Mouse (Mus musculus): ENCODE results near the gene Slc25a48. TPM values are rescaled to one million over a fixed set of nuclear protein-coding genes. Genes with fewer than 3 reads are reported as not detected.

The Slc25a48 gene
- polyA plus RNA-seq, 1 experiment, result not detected

DNA sequence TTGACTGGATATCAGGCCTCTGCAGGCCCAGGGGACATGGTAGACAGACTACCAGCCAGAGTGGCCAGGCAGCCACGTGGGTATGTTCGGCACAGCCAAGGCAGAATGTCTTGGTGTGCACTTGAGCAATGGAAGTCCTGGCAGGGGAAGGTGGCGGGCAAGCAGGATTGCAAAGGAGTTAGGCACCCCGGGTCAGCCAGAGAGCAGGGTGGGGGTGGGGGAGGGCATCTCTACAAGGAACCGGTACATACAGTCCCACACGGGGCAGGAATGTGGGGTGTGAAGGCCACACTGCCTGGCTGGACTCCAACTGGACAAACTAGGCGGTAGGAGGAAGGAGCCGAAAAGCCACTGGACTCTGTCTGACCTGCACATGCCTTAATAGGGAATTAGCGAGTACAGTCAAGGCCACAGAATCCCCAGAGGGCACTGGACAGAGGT is 3.8 kb upstream of the Slc25a48 start:
- no peak for TF ChIP-seq GATA1 (IDR thresholded peaks at IDR 0.05; ENCODE audit: low read length)

DNA sequence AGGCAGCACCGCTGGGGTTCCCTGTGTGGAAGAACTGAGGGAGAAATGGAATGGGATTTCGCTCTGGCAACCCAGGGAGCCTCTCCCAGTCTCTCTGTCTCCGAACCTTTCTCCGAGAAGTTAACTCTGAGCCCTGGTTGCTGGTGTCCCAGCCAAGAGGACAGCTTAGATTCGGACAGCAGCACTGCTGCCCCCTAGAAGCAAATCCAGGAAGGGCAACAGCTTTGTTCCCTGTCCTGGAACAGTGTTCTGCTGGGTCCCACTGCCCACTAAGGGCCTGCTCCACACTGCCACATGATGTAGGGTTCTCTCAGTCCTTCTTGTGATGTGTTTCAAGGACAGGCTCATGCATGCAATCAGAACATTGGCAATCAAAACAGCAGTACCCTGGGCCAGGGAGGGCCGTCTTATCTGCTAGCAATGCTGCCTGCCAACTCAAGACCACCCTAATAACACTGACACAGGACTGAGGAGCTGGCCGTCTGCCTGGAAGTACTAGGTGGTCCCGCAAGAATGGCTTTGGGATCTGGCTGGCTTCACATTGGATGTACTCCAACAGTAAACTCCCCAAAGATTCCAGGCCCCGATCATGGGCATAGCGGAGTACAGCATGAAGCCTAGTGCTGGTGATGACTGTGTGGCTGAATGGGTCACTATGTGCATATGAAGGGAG is 2.4 kb upstream of the Slc25a48 start:
- TF ChIP-seq GATA1 (IDR thresholded peaks at IDR 0.05; ENCODE audit: low read length), result no peak

DNA sequence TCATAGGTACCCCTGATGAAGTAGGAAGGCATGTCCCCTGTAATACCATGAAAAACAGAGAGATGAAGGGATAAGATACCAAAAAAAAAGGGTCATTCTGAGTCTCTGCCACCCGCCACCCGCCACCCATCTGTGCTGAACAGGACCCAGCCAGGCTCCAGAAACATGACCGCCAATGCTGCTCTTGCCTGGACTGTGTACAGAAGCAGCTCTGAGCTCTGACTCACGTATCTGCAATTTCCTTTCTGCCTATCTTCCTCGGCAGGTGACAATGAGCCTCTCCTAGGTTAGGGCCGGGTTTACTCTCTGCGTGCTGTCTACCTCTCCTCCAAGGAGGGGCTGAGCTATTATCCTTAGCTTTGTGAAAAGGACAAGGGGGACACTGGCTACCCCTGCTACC is 5.3 kb downstream of the Slc25a48 start:
- TF ChIP-seq GATA1 (IDR thresholded peaks at IDR 0.05; ENCODE audit: low read length), result no peak

DNA sequence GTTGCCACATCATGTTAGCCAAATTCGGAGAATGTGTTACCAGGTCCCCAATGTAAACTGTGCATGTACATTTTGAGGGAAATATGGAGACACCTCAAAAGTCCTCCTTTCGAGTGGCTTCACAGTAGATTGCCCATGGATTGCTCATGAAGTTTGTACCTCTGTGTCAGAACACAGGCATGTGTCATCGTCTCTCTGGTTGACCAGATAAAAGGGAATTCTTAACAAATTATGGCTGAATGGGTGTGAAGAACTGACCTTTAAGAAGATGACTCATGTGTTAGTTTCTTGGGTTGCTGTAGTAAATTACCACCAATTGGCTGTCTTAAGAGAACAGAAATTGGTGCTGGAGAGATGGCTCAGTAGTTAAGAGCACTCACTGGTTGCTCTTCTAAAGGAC is 6.0 kb downstream of the Slc25a48 start:
- no peak for TF ChIP-seq GATA1 (IDR thresholded peaks at IDR 0.05; ENCODE audit: low read length)

DNA sequence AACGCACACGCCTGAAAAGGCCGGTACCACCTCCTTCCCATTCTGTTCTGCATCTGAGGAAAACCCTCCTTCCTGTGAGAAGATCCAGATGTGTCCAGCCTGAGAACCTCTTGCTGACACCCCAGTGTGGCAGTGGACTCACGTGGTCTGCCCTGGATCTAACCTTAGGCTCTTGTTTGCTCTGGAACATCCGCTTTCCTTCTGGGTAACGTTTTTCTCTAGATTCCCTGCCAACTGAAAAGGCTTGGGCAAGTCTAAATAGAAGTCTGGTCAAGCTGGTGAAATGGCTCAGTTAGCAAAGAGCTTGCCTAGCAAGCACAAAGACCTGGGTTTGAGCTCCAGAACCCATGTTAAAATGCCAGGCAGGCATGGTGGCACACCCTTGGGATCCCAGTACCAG is 6.8 kb downstream of the Slc25a48 start:
- TF ChIP-seq GATA1 (IDR thresholded peaks at IDR 0.05; ENCODE audit: low read length), result no peak

DNA sequence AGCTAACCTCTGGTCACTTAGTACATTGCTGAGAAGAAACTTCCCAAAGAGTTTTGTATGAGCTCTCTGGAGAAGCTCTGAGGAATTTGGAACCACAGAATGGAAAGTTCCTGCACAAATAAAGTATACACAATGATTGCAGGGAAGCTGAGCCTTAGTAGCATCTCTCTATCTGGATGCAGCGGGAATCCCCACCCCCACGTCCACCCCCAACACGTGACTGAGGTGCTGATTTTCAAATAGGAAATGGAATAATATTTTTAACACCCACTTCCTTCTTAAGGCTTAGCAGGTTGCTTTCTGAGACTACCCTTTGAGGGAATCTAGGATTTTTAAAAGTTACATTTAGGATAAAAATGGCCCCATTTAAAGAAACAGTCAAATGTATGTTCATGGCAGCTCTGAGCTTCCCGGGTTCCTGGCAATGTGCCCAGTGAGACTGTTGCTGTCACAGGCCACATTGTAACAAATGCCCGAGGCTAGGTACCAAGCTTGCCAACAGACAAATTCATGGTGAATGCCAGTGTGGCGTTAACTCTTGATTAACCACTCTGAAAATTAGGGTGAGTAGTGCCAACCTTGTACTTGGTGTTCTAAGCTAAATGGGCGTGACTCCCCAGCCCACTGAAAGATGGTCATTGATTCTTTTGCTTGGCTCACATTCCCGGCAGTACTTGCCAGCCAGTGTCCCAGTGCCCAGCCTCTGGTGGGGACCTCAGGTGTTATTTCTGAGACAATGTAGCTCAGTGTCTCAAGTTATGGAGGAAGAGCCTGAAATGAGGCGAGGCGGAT is 11.3 kb downstream of the Slc25a48 start:
- no peak for TF ChIP-seq GATA1 (IDR thresholded peaks at IDR 0.05; ENCODE audit: low read length)

DNA sequence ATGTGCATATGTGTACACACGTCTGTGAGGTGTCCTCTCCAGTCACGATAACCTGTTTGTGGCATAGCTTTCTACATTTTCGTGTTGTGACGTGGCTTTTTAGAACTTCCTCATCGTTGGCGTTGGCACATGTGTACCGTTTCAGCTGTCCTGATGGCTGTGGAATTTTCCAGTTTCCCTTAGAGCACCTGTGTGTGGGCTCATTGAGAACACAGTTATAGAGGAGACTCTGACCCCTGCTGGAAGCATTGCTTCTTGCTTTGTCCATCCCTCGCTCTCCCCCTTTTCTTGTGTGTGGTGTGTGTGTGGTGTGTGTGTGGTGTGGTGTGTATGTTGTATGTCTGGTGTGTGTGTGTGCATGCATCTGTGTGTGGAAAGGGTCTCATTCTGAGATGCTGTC is 11.9 kb downstream of the Slc25a48 start:
- TF ChIP-seq GATA1 (IDR thresholded peaks at IDR 0.05; ENCODE audit: low read length), result no peak

DNA sequence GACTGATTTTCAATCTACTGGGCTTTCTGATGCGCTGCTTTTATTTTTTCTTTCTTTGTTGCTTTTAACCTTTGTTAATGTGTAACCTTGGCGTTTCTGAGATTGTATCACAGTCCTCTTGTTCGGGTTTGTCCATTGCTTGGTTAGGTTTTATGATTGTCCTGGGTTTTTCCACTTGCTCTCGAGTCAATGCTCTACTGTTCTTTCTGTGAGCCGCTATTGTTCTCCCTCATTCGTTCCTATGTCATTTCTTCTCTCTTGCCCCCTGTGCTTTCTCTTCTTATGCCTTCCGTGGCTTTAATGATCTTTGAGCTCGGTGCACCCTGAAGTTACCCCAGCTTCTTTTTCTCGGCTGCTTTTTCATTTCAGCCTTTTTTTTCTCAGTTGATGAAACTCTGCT is 19.8 kb downstream of the Slc25a48 start:
- TF ChIP-seq GATA1 (IDR thresholded peaks at IDR 0.05; ENCODE audit: low read length), result no peak

DNA sequence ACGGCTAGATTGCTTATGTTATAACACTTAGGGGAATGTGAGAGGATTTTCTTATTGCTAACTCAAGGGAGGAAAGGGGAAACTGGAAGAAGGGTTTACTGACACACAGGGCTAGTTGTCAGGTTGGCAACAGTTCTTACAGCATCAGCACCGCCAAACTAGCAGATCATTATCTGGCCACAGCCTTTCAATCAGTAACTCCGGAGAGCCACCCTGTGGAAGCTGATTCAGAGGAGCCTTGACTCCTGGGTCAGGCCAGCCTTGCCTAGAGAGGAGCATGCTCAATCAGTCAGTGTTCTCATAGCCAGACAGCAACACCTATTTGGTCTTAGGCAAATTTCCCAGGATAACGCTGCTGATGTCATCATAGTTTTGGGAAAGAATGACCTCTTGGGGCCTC is 23.3 kb downstream of the Slc25a48 start:
- TF ChIP-seq GATA1 (IDR thresholded peaks at IDR 0.05; ENCODE audit: low read length), result no peak

DNA sequence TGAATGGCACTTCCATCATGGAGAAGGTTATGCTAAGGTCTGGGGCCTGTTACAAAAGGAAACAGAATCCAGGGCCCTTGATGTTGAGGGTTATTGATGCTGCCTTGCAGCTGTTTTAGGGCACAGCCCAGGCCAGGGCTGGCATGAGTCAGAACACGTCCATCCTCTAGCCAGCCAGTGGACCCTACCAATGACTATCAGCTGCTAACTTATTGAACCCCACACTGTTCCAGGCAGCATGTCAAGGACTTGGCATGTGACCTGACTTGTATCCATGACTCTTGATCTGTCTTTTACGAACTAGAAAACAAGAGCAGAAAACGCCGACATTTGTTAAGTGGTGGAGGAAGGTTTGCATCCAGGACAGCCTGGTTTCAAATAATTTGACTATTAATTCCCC is 24.6 kb downstream of the Slc25a48 start:
- no peak for TF ChIP-seq GATA1 (IDR thresholded peaks at IDR 0.05; ENCODE audit: low read length)

DNA sequence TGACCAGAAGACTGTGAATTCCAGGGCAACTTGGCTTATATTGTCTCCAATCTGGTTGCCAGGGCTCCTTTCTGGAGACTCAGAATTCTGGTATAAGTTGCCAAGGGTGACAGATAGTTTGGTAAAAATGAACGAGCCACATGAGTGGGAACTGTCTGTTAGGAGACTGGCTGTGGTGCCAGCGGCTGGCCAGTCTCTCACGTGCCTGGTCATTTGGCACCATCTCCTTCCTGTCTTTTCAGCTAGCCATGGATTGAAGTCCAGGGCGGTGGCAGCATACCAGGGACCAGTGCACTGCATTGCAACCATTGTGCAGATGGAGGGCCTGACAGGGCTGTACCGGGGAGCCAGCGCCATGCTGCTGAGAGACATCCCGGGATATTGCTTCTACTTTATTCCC is 25.1 kb downstream of the Slc25a48 start:
- TF ChIP-seq GATA1 (IDR thresholded peaks at IDR 0.05; ENCODE audit: low read length), result no peak

DNA sequence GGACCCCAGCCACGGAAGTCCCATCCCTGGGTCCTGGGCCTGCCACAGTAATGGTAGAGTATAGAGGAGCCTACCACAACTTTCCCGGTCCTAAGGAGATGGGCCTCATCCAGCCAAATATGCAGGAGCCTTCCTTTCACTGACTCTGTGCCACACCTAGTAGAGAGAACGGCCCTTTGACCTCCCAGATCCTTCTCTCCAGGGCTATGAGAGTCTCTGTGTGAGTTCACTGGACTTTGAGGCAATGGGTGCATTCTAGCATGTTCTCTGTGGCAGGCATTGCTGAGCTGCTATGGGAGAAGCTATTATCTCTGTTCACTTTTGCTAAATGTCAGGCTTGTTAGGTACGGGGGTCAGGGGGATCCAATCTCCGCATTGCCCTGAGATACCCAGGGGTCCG is 25.6 kb downstream of the Slc25a48 start:
- no peak for TF ChIP-seq GATA1 (IDR thresholded peaks at IDR 0.05; ENCODE audit: low read length)

DNA sequence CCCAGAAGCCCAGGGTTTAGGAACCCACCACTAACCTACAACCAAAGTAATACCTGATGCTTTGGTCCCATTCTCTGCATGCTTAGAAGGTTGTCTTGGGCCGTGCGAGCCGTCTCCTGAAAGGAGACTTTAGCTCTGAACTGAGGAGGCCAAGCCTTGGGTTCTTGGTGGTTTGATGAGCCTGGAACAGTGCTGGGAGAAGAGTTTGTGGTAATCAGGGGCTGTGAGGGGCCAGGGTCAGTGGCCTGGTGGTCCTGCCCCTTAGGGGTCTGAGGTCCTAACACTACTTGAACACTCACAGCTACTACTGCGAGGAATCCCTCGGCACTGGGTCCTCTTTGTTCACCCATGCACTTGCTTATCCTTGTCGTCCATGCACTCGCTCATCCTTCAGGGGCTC is 29.6 kb downstream of the Slc25a48 start:
- no peak for TF ChIP-seq GATA1 (IDR thresholded peaks at IDR 0.05; ENCODE audit: low read length)

DNA sequence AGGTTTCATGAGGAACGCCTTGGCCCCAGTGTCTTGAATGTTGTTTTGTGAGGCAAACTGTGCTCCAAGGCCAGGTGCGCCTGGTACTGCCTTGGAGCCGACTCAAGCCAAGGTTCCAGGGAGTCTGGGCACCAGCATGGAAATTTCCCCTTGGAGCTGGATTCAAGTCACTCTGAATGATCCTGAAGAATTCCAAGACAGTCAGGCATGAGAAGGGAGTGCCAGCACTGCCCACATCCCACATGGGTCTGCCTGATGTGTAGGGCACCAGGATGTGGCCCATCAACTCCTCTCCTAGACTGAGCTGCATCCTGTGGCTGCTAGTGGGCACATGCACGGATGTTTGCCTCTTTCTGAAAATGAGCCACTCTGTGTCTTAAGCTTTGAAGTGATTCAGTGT is 30.4 kb downstream of the Slc25a48 start:
- no peak for TF ChIP-seq GATA1 (IDR thresholded peaks at IDR 0.05; ENCODE audit: low read length)

DNA sequence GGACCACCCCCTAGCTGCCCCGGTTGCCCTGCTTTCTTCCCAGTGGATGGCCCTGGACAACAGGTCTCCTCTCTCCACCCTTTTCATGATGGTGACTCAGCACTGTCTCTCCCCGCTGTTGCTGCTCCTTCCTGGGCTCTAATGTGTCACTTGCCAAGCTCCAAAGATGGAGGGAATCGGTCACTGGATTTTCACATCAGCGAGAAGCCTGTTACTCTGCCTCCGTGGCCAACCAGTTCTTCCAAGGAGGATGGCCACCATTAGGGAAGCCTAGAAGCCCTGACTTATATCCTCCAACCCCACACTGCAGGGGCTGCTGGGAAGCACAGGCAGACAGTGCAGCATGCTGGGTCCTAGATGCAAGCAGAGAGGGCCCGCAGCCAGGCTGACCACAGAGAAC is 33.1 kb downstream of the Slc25a48 start:
- no peak for TF ChIP-seq GATA1 (IDR thresholded peaks at IDR 0.05; ENCODE audit: low read length)

DNA sequence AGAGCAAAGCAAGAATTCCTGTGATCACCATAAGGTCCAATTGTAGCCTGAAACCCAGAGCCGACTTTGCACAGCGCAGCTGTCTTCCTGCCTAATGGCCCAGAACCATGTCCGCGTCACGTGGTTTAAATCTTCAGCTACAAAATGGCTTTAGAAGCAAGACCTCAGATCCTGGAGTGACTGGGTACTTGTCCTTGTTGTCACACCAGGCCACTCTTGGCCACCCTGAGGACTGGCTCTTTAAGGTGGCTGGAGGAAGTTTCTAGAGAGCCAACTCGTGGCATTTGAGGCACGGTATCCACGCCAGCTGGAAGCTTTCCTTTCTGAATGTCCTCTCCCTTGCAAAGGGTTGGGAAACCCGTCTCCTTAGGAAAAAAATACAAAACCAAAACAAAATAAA is 33.8 kb downstream of the Slc25a48 start:
- no peak for TF ChIP-seq GATA1 (IDR thresholded peaks at IDR 0.05; ENCODE audit: low read length)

DNA sequence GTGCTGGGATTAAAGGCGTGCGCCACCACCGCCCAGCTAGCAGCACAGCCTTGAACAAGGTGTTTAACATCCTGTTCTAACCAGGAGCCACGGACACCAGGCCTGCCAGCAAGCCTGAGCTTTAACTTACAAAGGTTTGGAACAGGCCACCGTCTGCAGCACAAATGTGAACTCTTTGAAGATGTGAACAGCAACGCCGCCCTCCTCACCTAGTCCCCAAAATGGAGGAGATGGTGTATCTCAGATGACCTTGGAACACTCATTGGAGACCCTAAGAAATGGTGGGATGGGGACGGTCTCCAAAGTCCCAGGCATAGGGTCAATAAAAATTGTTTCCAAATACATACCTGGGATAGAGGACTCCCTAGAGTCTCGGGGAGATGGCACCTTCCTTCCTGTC is 34.5 kb downstream of the Slc25a48 start:
- TF ChIP-seq GATA1 (IDR thresholded peaks at IDR 0.05; ENCODE audit: low read length), result no peak
